Mouse (Mus musculus): ENCODE data around the gene Ccnt1.

- TF ChIP-seq CTCF (IDR thresholded peaks at IDR 0.05; ENCODE audit: low read depth, low read length) (no peak), POLR2A (IDR thresholded peaks at IDR 0.05; ENCODE audit: extremely low read depth, insufficient read depth, low read length) (no peak)
Measured at GRCm38 (mm10) chr15:98528066-98528563, 42.6 kb downstream of the Ccnt1 start.
